In genomic region chr10:84542802-84543658, GRCm38 (mm10) we compare ENCODE assay signal across 16 mouse cellular contexts. TPM values are rescaled to one million over a fixed set of nuclear protein-coding genes. Genes with fewer than 3 reads are reported as not detected.
DNase-seq lines count a peak whose midpoint lies in the region; ATAC-seq and TF ChIP-seq lines count a peak whose summit lies in the region.
"Had no signal": no experiment of that assay in that cellular context is flagged by ENCODE, and none has a peak within 500 bp of the region (broad histone marks: within the 10 kb centered on the region; RNA-seq: fewer than 3 reads in every experiment).

No protein-coding gene starts in this region.

- H3K9ac ChIP-seq in intestine, embryonic 16.5 days (ENCODE audit: low read depth, low read length), result no peak overlapping the region
- H3K9ac ChIP-seq: embryonic facial prominence, embryonic 12.5 days; hindbrain, embryonic 13.5 days; kidney, embryonic 15.5 days had no signal

- H3K36me3 ChIP-seq in G1E (replicated peaks), result no peaks in the 10 kb centered on the region
- H3K36me3 ChIP-seq in intestine, embryonic 16.5 days (ENCODE audit: control insufficient read depth, insufficient read depth, low read length), result no peaks in the 10 kb centered on the region
- H3K36me3 ChIP-seq: embryonic facial prominence, embryonic 12.5 days; hindbrain, embryonic 13.5 days; kidney, embryonic 15.5 days; midbrain, embryonic 10.5 days had no signal

- no peak overlapping the region for H3K27ac ChIP-seq in intestine, embryonic 16.5 days (ENCODE audit: low read length)
- H3K27ac ChIP-seq: embryonic facial prominence, embryonic 12.5 days; hindbrain, embryonic 13.5 days; kidney, embryonic 15.5 days; midbrain, embryonic 10.5 days had no signal

- WGBS in intestine, embryonic 16.5 days, result 55% methylated on average over 11 of the region's 11 CpGs

- H3K27me3 ChIP-seq in G1E (ENCODE audit: insufficient read depth, low read length), result peaks cover 38% of the 10 kb centered on the region
- H3K27me3 ChIP-seq in intestine, embryonic 16.5 days (replicated peaks; ENCODE audit: control insufficient read depth, insufficient read depth, low read length), result no peaks in the 10 kb centered on the region
- H3K27me3 ChIP-seq: embryonic facial prominence, embryonic 12.5 days; hindbrain, embryonic 13.5 days; kidney, embryonic 15.5 days had no signal

- TF ChIP-seq CTCF in G1E (IDR thresholded peaks at IDR 0.05; ENCODE audit: low read depth, low read length), result no peak

- peaks cover 37% of the 10 kb centered on the region for H3K4me1 ChIP-seq in G1E (ENCODE audit: insufficient read depth, low read depth, low read length)
- H3K4me1 ChIP-seq in intestine, embryonic 16.5 days (ENCODE audit: control insufficient read depth, insufficient read depth, low read length), result peaks cover 5% of the 10 kb centered on the region; the same call in 1 of the 2 replicates
- H3K4me1 ChIP-seq: hindbrain, embryonic 13.5 days; midbrain, embryonic 10.5 days had no signal

- no peak overlapping the region for H3K4me2 ChIP-seq in intestine, embryonic 16.5 days (ENCODE audit: low read depth, low read length)
- H3K4me2 ChIP-seq: embryonic facial prominence, embryonic 12.5 days; hindbrain, embryonic 13.5 days; kidney, embryonic 15.5 days had no signal

- no peak for DNase-seq in frontal cortex, postnatal 14 days (ENCODE audit: low spot score in 2 of 2)
- DNase-seq in G1E (ENCODE audit: low spot score) (peak; percentile 31), adipocyte (ENCODE audit: low spot score) (no peak)
- peak; percentile 49 for DNase-seq in lung, postnatal 36 days
- DNase-seq in heart, adult 9 months (ENCODE audit: low spot score in 2 of 2), result no peak
- no peak for DNase-seq in right cerebral cortex, postnatal 36 days (ENCODE audit: low spot score in 2 of 2)
- DNase-seq: adrenal gland, postnatal 14 days; cerebellum, adult 18-20 months; left cerebral cortex, postnatal 4 days; thymus, adult 18-20 months had no signal

- no peaks in the 10 kb centered on the region for H3K9me3 ChIP-seq in G1E (replicated peaks)
- no peaks in the 10 kb centered on the region for H3K9me3 ChIP-seq in intestine, embryonic 16.5 days (ENCODE audit: control insufficient read depth, low read length)
- H3K9me3 ChIP-seq: embryonic facial prominence, embryonic 12.5 days; hindbrain, embryonic 13.5 days; kidney, embryonic 15.5 days; midbrain, embryonic 10.5 days had no signal

- peak; percentile 73 for ATAC-seq in frontal cortex, adult (ENCODE audit: low TSS enrichment)
- peak; percentile 98 for ATAC-seq in G1E (ENCODE audit: extremely low read depth, insufficient number of reproducible peaks, low FRiP score, poor library complexity, severe bottlenecking)
- peak; percentile 67 for ATAC-seq in intestine, embryonic 16.5 days

- no peak overlapping the region for H3K4me3 ChIP-seq in G1E (ENCODE audit: low read depth, low read length)
- H3K4me3 ChIP-seq in intestine, embryonic 16.5 days (ENCODE audit: low read length), result no peak overlapping the region
- H3K4me3 ChIP-seq: embryonic facial prominence, embryonic 12.5 days; hindbrain, embryonic 13.5 days; kidney, embryonic 15.5 days; midbrain, embryonic 10.5 days had no signal

RNA-seq across cellular contexts. Expression of gene Ckap4, which starts 9.2 kb away (rescaled TPM):
- total RNA-seq in G1E (2014; fragmentation: Nextera tagmentation) (5.3 TPM in 1 of 2 replicates, not detected in the other), G1E (2017) (not detected in 2 replicates)
- 0.02 TPM in 1 of 2 replicates, not detected in the other for polyA plus RNA-seq in G1E (2012)
- 14.4 and 19.9 TPM in 2 replicates for polyA plus RNA-seq in intestine, embryonic 16.5 days (2015; fragmentation: Nextera tagmentation; extraction: Ambion mirVana)

RNA-seq across cellular contexts. Expression of gene Tcp11l2, which starts 33.4 kb away (rescaled TPM):
- total RNA-seq in G1E (2014; fragmentation: Nextera tagmentation), result 44.1 and 75.5 TPM in 2 replicates
- total RNA-seq in G1E (2017), result 24.6 and 25.4 TPM in 2 replicates
- 8.2 and 10.4 TPM in 2 replicates for polyA plus RNA-seq in G1E (2012)
- polyA plus RNA-seq in intestine, embryonic 16.5 days (2015; fragmentation: Nextera tagmentation; extraction: Ambion mirVana), result 13.4 and 13.6 TPM in 2 replicates

Comparison
In these comparisons a context has a peak if more than half of its experiments do, and no peak if none do; other contexts are left out.
1. DNase-seq: peak in G1E (single experiment) and lung, postnatal 36 days (single experiment); none in frontal cortex, postnatal 14 days (0 of 2), adipocyte (single experiment), heart, adult 9 months (0 of 2) and right cerebral cortex, postnatal 36 days (0 of 2).
2. RNA of gene Ckap4, which starts 9.2 kb away (polyA plus RNA-seq): 14.4 to 19.9 TPM in intestine, embryonic 16.5 days; 0.02 TPM in G1E; every median in the first group is over 10 times any median in the second.
3. Peak in every context shown above with its lines, with median percentiles within 50 percentile points of each other: ATAC-seq.